ENCODE assay signal across 9 mouse cellular contexts in the genomic region with DNA sequence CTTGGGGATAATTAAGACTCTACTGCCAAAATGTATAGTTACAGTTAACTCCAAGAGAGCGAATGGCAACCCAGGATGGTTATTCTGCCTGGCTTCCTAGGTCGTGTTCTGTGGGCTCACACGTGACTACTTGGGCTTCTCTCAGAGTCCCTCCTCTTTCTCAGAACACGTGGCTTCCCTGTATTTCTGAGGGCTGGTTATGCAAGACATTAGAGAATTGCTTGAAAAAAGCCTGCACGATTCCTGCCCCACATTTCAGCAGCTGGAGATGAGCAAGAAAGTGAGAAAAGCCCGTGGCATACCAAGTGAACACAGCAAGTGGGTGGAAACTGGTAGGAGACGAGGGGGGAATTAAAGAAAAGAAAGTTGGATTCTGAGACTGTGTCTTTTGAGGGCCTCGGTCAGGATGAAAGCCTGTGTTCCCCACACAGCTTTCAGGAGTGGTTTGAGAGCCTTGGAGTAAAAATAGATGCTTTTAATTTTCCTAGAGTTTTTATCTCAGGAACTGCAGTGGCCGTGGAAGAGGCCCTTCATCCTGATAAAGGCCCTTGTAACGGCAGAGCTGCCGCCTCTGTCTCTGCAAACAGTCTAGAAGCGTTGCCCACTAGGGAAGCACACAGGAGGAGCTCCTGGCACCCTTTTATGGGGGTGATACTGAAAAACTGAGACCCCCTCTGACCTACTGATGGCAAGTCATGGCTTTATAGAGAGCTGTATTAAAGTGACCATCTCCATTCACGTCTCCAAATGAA. TPM values are rescaled to one million over a fixed set of nuclear protein-coding genes. Genes with fewer than 3 reads are reported as not detected.
A peak's percentile ranks its signal among the peaks of the same experiment; 100 is the strongest.
DNase-seq lines count a peak whose midpoint lies in the region; ATAC-seq lines count a peak whose summit lies in the region.
"Had no signal": no experiment of that assay in that cellular context is flagged by ENCODE, and none has a peak within 500 bp of the region (broad histone marks: within the 10 kb centered on the region; RNA-seq: fewer than 3 reads in every experiment).

No protein-coding gene starts in this region.

- peak; percentile 66 for DNase-seq in layer of hippocampus, adult 9-11 months
- DNase-seq in layer of hippocampus, adult 9-10 months (ENCODE audit: low spot score): no peak
- peak; percentile 29 for DNase-seq in heart, postnatal 25 days (ENCODE audit: low spot score)
- no peak for DNase-seq in embryo, embryonic 10 days (ENCODE audit: low spot score)
- no peak for DNase-seq in spleen, adult 18-20 months

- peak; percentile 41; the same call in 1 of the 2 replicates for ATAC-seq in megakaryocyte-erythroid progenitor cell, adult 5-6 weeks (replicated peaks; ENCODE audit: low FRiP score, low TSS enrichment, poor library complexity, severe bottlenecking)
- no peak for ATAC-seq in inflammation-experienced regulatory T-cells, adult 6 months

- H3K4me3 ChIP-seq in erythroblast, embryonic 14.5 days (replicated peaks): peak overlapping the region; percentile 37
- H3K4me3 ChIP-seq: embryonic facial prominence, embryonic 12.5 days had no signal

- no peaks in the 10 kb centered on the region for H3K9me3 ChIP-seq in erythroblast, embryonic 14.5 days (ENCODE audit: control insufficient read depth, low read length)
- H3K9me3 ChIP-seq: embryonic facial prominence, embryonic 12.5 days had no signal

- peaks cover 24% of the 10 kb centered on the region for H3K36me3 ChIP-seq in erythroblast, embryonic 14.5 days (ENCODE audit: control insufficient read depth)

- intact Hi-C loops in heart, postnatal 25 days (cut with DNase I): no loop called here

- peaks cover 44% of the 10 kb centered on the region for H3K4me1 ChIP-seq in erythroblast, embryonic 14.5 days (ENCODE audit: control insufficient read depth)

- H3K27me3 ChIP-seq in erythroblast, embryonic 14.5 days (ENCODE audit: control insufficient read depth): no peaks in the 10 kb centered on the region
- H3K27me3 ChIP-seq: embryonic facial prominence, embryonic 12.5 days had no signal

RNA-seq across cellular contexts. Expression of a gene that starts 21.6 kb away (rescaled TPM):
- polyA plus RNA-seq in erythroblast, embryonic 14.5 days (2012): not detected in 2 replicates
- not detected for total RNA-seq in heart, postnatal 25 days (2021)
- not detected in 2 replicates for total RNA-seq in megakaryocyte-erythroid progenitor cell, adult 5-6 weeks (2014; fragmentation: Nextera tagmentation)
- total RNA-seq in megakaryocyte-erythroid progenitor cell, adult 5-6 weeks (2017): not detected in 2 replicates
- polyA plus RNA-seq in inflammation-experienced regulatory T-cells, adult 6 months (2017; shearing (Covaris generic)): under 1 TPM in 2 of 3 experiments, not detected in 1; 0.16 to 0.79 TPM

RNA-seq across cellular contexts. Expression of a gene that starts 21.8 kb away (rescaled TPM):
- 0.42 and 0.61 TPM in 2 replicates for polyA plus RNA-seq in erythroblast, embryonic 14.5 days (2012)
- 10 to 100 TPM; 41.1 to 48.6 TPM for total RNA-seq in heart, postnatal 25 days (2021)
- 29.2 and 35.6 TPM in 2 replicates for total RNA-seq in megakaryocyte-erythroid progenitor cell, adult 5-6 weeks (2014; fragmentation: Nextera tagmentation)
- 22.0 and 23.0 TPM in 2 replicates for total RNA-seq in megakaryocyte-erythroid progenitor cell, adult 5-6 weeks (2017)
- 10 to 100 TPM; 20.2 to 29.2 (median 28.3) TPM for polyA plus RNA-seq in inflammation-experienced regulatory T-cells, adult 6 months (2017; shearing (Covaris generic))

RNA-seq across cellular contexts. Expression of a gene that starts 52.5 kb away (rescaled TPM):
- polyA plus RNA-seq in erythroblast, embryonic 14.5 days (2012): not detected in 2 replicates
- total RNA-seq in heart, postnatal 25 days (2021): under 1 TPM; 0.13 to 0.14 TPM
- total RNA-seq in megakaryocyte-erythroid progenitor cell, adult 5-6 weeks (2014; fragmentation: Nextera tagmentation): not detected in 2 replicates
- total RNA-seq in megakaryocyte-erythroid progenitor cell, adult 5-6 weeks (2017): not detected in 2 replicates
- 1 to 10 TPM in 2 of 3 experiments, under 1 TPM in 1; 0.78 to 3.8 (median 1.1) TPM for polyA plus RNA-seq in inflammation-experienced regulatory T-cells, adult 6 months (2017; shearing (Covaris generic))

Comparison
In these comparisons a context has a peak if more than half of its experiments do, and no peak if none do; other contexts are left out.
1. DNase-seq: peak in layer of hippocampus, adult 9-11 months (single experiment) and heart, postnatal 25 days (single experiment); none in layer of hippocampus, adult 9-10 months (single experiment), embryo, embryonic 10 days (single experiment) and spleen, adult 18-20 months (0 of 2).